Mouse (Mus musculus) hindbrain, postnatal 0 days (tissue): ENCODE measurements at regions not wholly inside any gene's neighbourhood (a gene's known extent, or its start where the extent isn't known, plus 50 kb on each side); places are given as distances from the start of the nearest gene placed in this dataset.

Experiments used
- ATAC-seq: fragments of 200-750 bp; cut with Nextera tagmentation; 2 replicates; pipeline ENCODE4 v1.8.0; 2017; ENCODE audit warnings: mild to moderate bottlenecking, moderate TSS enrichment, moderate library complexity
- DNase-seq: peaks from one replicate; pipeline ENCODE4 v3.0.0-alpha.2; 2015; ENCODE audit warnings: low spot score
- H3K27ac ChIP-seq: fragments of 300-500 bp; sonication (generic); 2 replicates; pipeline ENCODE4 v1.5.1; 2014; ENCODE audit warnings: mild to moderate bottlenecking
- H3K27me3 ChIP-seq: fragments of 300-500 bp; sonication (generic); 2 replicates; pipeline ENCODE4 v1.6.1; 2014; ENCODE audit warnings: low read length, mixed read lengths; ENCODE audit not compliant: insufficient read depth
- H3K36me3 ChIP-seq: fragments of 300-500 bp; sonication (generic); 2 replicates; pipeline ENCODE4 v1.6.1; 2014; ENCODE audit warnings: low read length, mixed read lengths; ENCODE audit not compliant: insufficient read depth
- H3K4me1 ChIP-seq: fragments of 300-500 bp; sonication (generic); 2 replicates; pipeline ENCODE4 v1.6.1; 2014; ENCODE audit warnings: antibody characterized with exemption, low read length, mixed read lengths; ENCODE audit not compliant: insufficient read depth
- H3K4me2 ChIP-seq: fragments of 300-500 bp; sonication (generic); 2 replicates; pipeline ENCODE4 v1.6.1; 2014; ENCODE audit warnings: low read depth, mild to moderate bottlenecking, low read length, moderate library complexity, mixed read lengths
- H3K4me3 ChIP-seq: fragments of 300-500 bp; sonication (generic); 2 replicates; pipeline ENCODE4 v1.5.1; 2014; ENCODE audit warnings: low read length
- H3K9ac ChIP-seq: fragments of 300-500 bp; sonication (generic); replicated peaks from 2 replicates; pipeline ENCODE4 v1.6.1; 2014; ENCODE audit warnings: mild to moderate bottlenecking, low read length, moderate library complexity, mixed read lengths
- H3K9me3 ChIP-seq: fragments of 300-500 bp; sonication (generic); 2 replicates; pipeline ENCODE4 v1.6.1; 2016; ENCODE audit warnings: low read length, mixed read lengths
- CTCF ChIP-seq: IDR thresholded peaks from 2 replicates; pipeline ENCODE4 v1.5.1; 2016; ENCODE audit warnings: antibody characterized with exemption, control low read depth, low read depth
- WGBS: fragments of 180-500 bp; shearing (Covaris S2); extraction: QIAGEN DNeasy Blood & Tissue Kit; methylation state at CpG from one replicate; pipeline ENCODE4 v1.1.7; 2014; 5-methylcytosine and 5-hydroxymethylcytosine counted together

DNA sequence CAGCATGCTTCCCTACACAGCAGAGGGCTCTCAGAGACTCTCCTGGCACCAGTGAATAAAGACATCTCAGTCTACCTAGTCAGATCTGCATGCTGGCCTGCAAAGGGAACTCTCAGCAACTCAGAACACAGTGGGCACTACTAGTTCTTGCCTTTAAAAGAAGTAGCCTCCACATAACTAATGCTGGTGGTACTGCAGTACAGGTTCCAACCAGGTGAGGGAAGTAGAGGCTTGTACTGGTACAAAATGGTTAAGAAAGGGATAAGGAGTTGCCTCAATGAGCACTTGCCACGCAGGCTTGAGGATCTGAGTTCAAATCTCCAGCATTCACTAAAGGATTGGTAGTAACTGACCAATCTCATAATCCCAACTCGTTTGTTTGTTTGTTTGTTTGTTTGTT, 127.7 kb downstream of the Gm4791 start:
- Histone ChIP-seq H3K27ac (no peak overlapping the region), H3K4me3 (no peak overlapping the region), H3K9me3 (no peaks in the 10 kb centered on the region), H3K36me3 (no peaks in the 10 kb centered on the region), H3K27me3 (no peaks in the 10 kb centered on the region), H3K4me2 (no peak overlapping the region), H3K9ac (no peak overlapping the region), H3K4me1 (no peaks in the 10 kb centered on the region)
- WGBS, result 79% methylated on average over 2 of the region's 2 CpGs
- DNase-seq (no peak), ATAC-seq (no peak)
- TF ChIP-seq CTCF, result peak; percentile 58

DNA sequence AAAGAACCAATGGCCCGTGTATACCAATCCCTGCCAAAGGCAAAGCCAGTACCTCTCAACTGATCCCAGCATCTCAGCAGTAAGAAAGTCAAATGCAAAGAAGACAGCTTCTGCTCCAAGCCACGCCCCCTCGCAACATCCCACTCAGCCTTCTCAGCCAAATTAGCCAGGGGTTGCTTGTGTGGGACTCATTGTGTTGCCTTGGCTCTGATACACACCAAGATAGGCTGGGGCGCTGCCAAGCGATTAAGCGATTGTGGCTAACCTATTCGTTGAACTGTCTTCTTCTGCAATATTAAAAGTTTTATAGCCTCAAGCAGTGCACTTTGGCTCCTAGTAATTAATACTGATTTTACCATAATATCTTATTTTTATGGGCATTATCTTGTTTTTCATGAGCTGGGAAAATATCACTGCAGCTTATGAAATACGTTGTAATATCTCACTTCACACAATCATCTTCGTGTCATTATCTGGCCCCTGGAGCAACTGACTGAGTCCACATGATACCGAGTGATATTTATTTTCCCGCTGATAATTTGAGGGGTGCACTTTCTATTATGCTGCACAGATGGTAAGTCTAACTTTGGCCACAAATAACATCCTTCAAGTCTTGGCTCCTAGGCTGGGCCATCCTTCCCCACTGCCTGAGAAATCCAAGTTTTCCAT, 129.3 kb downstream of the Gm4791 start:
- Histone ChIP-seq H3K4me1 (no peaks in the 10 kb centered on the region), H3K27ac (no peak overlapping the region), H3K4me2 (no peak overlapping the region), H3K9ac (no peak overlapping the region), H3K9me3 (no peaks in the 10 kb centered on the region), H3K36me3 (no peaks in the 10 kb centered on the region), H3K4me3 (no peak overlapping the region), H3K27me3 (no peaks in the 10 kb centered on the region)
- peak; percentile 33 for DNase-seq
- no peak for TF ChIP-seq CTCF
- no peak for ATAC-seq
- 54% methylated on average over 11 of the region's 11 CpGs for WGBS

DNA sequence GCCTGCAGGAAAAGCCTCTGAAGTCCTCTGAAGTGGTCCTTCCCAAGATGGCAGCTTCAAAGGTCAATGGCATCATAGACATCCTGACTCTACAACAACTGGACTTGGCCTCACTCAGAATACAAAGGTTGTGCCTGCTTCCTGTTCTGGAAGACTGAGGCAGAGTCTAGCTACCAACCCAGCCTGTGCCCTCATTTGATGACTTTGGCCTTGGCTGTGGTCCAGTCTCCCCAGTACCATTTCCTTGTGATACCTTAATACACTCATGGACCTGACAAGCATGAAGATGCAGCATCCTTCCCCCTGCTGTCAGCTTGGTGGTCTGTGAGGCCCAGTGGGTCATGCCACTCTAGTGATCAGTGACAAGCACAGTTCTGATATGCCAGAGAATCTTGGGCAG, 130.6 kb downstream of the Gm4791 start:
- DNase-seq (no peak), ATAC-seq (no peak)
- H3K9ac ChIP-seq, result no peak overlapping the region
- H3K4me3 ChIP-seq, result no peak overlapping the region
- no peak overlapping the region for H3K27ac ChIP-seq
- no peaks in the 10 kb centered on the region for H3K27me3 ChIP-seq
- no peak overlapping the region for H3K4me2 ChIP-seq
- no peaks in the 10 kb centered on the region for H3K4me1 ChIP-seq
- H3K36me3 ChIP-seq, result no peaks in the 10 kb centered on the region
- TF ChIP-seq CTCF, result no peak
- H3K9me3 ChIP-seq, result no peaks in the 10 kb centered on the region

DNA sequence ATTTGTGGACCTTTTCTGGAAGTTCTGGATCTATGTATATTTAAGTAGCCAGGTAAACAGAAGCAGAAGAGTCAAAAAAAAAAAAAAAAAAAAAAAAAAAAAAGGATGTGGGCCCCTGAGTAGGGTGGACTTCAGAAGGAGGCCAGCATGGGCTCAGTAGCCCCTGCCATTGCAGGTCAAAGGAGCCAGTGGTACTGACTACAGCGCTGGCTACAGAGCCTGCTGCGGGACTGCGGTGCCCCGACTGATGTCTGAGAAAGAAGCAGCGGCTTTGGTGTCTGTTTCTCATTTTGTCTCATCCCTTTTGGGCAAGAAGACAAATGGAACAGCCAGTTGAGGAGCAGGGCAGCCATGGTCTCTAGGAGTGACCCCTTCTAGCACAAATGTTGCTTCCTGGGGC, 134.9 kb downstream of the Gm4791 start:
- no peak overlapping the region for H3K4me2 ChIP-seq
- H3K27me3 ChIP-seq, result no peaks in the 10 kb centered on the region
- no peak overlapping the region for H3K9ac ChIP-seq
- no peaks in the 10 kb centered on the region for H3K36me3 ChIP-seq
- H3K27ac ChIP-seq, result no peak overlapping the region
- 84% methylated on average over 5 of the region's 5 CpGs for WGBS
- no peak overlapping the region for H3K4me3 ChIP-seq
- TF ChIP-seq CTCF, result no peak
- no peaks in the 10 kb centered on the region for H3K9me3 ChIP-seq
- ATAC-seq, result no peak
- DNase-seq, result no peak
- no peaks in the 10 kb centered on the region for H3K4me1 ChIP-seq

DNA sequence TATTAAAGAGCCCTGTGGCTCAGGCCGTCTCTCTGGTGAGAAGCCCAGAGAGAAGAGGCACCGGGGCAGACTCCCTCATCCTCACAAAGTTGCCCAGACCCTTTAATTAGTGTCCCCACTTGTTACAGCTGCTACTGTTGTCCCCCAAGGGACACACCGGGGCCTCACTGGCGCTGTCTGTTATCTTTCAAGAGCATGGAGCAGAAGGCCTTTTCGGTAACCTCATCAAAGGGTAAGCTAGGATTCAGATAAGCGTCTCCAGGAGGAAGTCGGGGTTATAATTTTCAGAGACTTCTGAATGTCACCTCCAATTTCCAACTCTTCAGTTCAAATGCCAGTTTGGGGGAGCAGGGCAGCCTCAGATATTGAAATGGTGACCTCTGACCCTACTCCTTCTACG, 135.3 kb downstream of the Gm4791 start:
- no peaks in the 10 kb centered on the region for H3K4me1 ChIP-seq
- H3K4me3 ChIP-seq, result no peak overlapping the region
- no peak for ATAC-seq
- H3K27me3 ChIP-seq, result no peaks in the 10 kb centered on the region
- no peaks in the 10 kb centered on the region for H3K9me3 ChIP-seq
- H3K9ac ChIP-seq, result no peak overlapping the region
- no peak for DNase-seq
- H3K27ac ChIP-seq, result no peak overlapping the region
- H3K4me2 ChIP-seq, result no peak overlapping the region
- 79% methylated on average over 8 of the region's 8 CpGs for WGBS
- no peaks in the 10 kb centered on the region for H3K36me3 ChIP-seq
- no peak for TF ChIP-seq CTCF

DNA sequence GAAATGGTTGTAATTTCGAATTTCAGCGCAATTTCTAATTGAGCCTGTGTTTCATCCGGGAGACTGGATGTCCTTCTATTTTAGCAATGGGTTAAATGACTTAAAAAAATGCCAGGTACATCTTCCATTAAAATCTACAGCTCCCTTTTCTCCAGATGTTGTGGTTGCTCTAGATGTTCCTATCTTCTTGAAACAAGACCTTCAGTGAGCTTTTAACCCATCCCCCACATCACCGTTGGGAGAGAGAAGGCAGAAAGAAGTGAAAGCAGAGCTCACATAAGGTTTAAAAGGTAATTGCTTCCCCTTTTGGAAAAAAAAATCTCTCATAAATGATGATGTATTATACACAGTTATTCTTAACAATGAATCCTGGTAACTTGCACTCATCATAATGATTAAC, 135.9 kb downstream of the Gm4791 start:
- ATAC-seq (no peak), DNase-seq (no peak)
- no peak for TF ChIP-seq CTCF
- H3K4me3 ChIP-seq, result no peak overlapping the region
- no peaks in the 10 kb centered on the region for H3K36me3 ChIP-seq
- 84% methylated on average over 4 of the region's 4 CpGs for WGBS
- H3K9me3 ChIP-seq, result no peaks in the 10 kb centered on the region
- H3K4me1 ChIP-seq, result no peaks in the 10 kb centered on the region
- H3K27ac ChIP-seq, result no peak overlapping the region
- no peaks in the 10 kb centered on the region for H3K27me3 ChIP-seq
- no peak overlapping the region for H3K9ac ChIP-seq
- no peak overlapping the region for H3K4me2 ChIP-seq

DNA sequence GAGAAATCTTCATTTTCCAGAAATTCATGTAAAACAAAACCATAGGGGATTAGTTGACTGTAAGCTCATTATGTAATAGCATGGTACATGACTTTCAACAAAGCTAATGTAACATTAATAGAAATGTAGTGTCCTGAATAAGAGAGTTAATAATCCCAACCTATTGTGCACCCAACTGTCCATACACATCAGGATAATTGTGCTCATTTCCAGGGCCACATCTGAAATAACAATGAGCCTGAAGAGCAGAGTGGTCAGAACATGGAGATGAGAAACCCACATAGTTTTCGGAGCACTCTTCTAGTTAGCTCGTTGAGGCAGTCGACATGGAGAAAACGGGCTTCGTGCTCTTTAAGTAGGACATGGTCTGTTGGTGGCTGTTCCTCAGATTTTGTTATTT, 138.1 kb downstream of the Gm4791 start:
- ATAC-seq, result no peak
- no peak for DNase-seq
- H3K4me1 ChIP-seq, result no peaks in the 10 kb centered on the region
- peaks cover 3% of the 10 kb centered on the region; the same call in 1 of the 2 replicates for H3K27me3 ChIP-seq
- no peaks in the 10 kb centered on the region for H3K9me3 ChIP-seq
- H3K36me3 ChIP-seq, result no peaks in the 10 kb centered on the region
- TF ChIP-seq CTCF, result no peak
- H3K4me2 ChIP-seq, result no peak overlapping the region
- WGBS, result 93% methylated on average over 5 of the region's 5 CpGs
- H3K4me3 ChIP-seq, result no peak overlapping the region
- H3K9ac ChIP-seq, result no peak overlapping the region
- no peak overlapping the region for H3K27ac ChIP-seq
